Mouse (Mus musculus): Measurements from ENCODE around the gene Gm1330.

GRCm38 (mm10) chr2:149003151-149003550, at the start of gene Gm1330:
- TF ChIP-seq GATA1 (IDR thresholded peaks at IDR 0.05; ENCODE audit: low read length), result no peak
- TF ChIP-seq TAL1 (IDR thresholded peaks at IDR 0.05; ENCODE audit: low read length), result no peak
